Mouse (Mus musculus) intestine, postnatal 0 days (tissue): ENCODE results near the gene Chga. TPM values are rescaled to one million over a fixed set of nuclear protein-coding genes. Genes with fewer than 3 reads are reported as not detected.
A peak's percentile ranks its signal among the peaks of the same experiment; 100 is the strongest.

Experiments
- ATAC-seq: fragments of 200-750 bp; cut with Nextera tagmentation; 2 replicates; pipeline ENCODE4 v1.8.0; 2017; ENCODE audit warnings: mild to moderate bottlenecking, moderate TSS enrichment, moderate library complexity
- H3K27ac ChIP-seq: fragments of 300-500 bp; sonication (generic); 2 replicates; pipeline ENCODE4 v1.5.1; 2014; ENCODE audit warnings: mild to moderate bottlenecking, low read depth, low read length, moderate library complexity
- H3K27me3 ChIP-seq: fragments of 300-500 bp; sonication (generic); replicated peaks from 2 replicates; pipeline ENCODE4 v1.6.1; 2014; ENCODE audit warnings: low read length, mixed read lengths; ENCODE audit not compliant: control insufficient read depth, insufficient read depth
- H3K36me3 ChIP-seq: fragments of 300-500 bp; sonication (generic); 2 replicates; pipeline ENCODE4 v1.6.1; 2014; ENCODE audit warnings: mild to moderate bottlenecking, moderate library complexity; ENCODE audit not compliant: control insufficient read depth, insufficient read depth
- H3K4me1 ChIP-seq: fragments of 300-500 bp; sonication (generic); replicated peaks from 2 replicates; pipeline ENCODE4 v1.6.1; 2014; ENCODE audit warnings: antibody characterized with exemption, low read length, mixed read lengths; ENCODE audit not compliant: control insufficient read depth, insufficient read depth
- H3K4me2 ChIP-seq: fragments of 300-500 bp; sonication (generic); replicated peaks from 2 replicates; pipeline ENCODE4 v1.6.1; 2014; ENCODE audit warnings: low read depth, mild to moderate bottlenecking, moderate library complexity
- H3K4me3 ChIP-seq: fragments of 300-500 bp; sonication (generic); 2 replicates; pipeline ENCODE4 v1.5.1; 2014; ENCODE audit warnings: low read depth, low read length
- H3K9ac ChIP-seq: fragments of 300-500 bp; sonication (generic); 2 replicates; pipeline ENCODE4 v1.6.1; 2014; ENCODE audit warnings: mild to moderate bottlenecking, low read depth, low read length
- H3K9me3 ChIP-seq: fragments of 300-500 bp; sonication (generic); 2 replicates; pipeline ENCODE4 v1.6.1; 2016; ENCODE audit warnings: mixed run types; ENCODE audit not compliant: control insufficient read depth
- CTCF ChIP-seq: sonication (generic); IDR thresholded peaks from 2 replicates; pipeline ENCODE4 v1.5.1; 2016; ENCODE audit warnings: low read depth, mild to moderate bottlenecking, control low read depth, antibody characterized with exemption, moderate library complexity
- WGBS: fragments of 180-500 bp; shearing (Covaris S2); extraction: QIAGEN DNeasy Blood & Tissue Kit; methylation state at CpG from one replicate; pipeline ENCODE4 v1.1.7; 2014; 5-methylcytosine and 5-hydroxymethylcytosine counted together
- polyA plus RNA-seq: library from polyadenylated mRNA; unstranded; fragments of >200 nt; fragmentation: Nextera tagmentation; extraction: Ambion mirVana; gene quantifications from 2 replicates; pipeline ENCODE4 v1.2.1, GENCODE M21; 2015

Gene Chga
- polyA plus RNA-seq, 1 experiment from 2014 or later: 41.5 TPM

- no peaks in the 10 kb centered on the region for H3K4me1 ChIP-seq
- no peaks in the 10 kb centered on the region for H3K9me3 ChIP-seq
- no peak for TF ChIP-seq CTCF
- H3K27me3 ChIP-seq: no peaks in the 10 kb centered on the region
- no peak overlapping the region for H3K4me3 ChIP-seq
- 88% methylated on average over 8 of the region's 8 CpGs for WGBS
- no peak overlapping the region for H3K4me2 ChIP-seq
- H3K9ac ChIP-seq: no peak overlapping the region
- H3K27ac ChIP-seq: no peak overlapping the region
- H3K36me3 ChIP-seq: peaks cover 61% of the 10 kb centered on the region
- ATAC-seq: no peak
Measured at GRCm38 (mm10) chr12:102587106-102587505, 32.3 kb downstream of the Chga start.

GRCm38 (mm10) chr12:102590711-102591360 lies 36.1 kb downstream of the Chga start:
- Histone ChIP-seq H3K9ac (no peak overlapping the region), H3K9me3 (no peaks in the 10 kb centered on the region), H3K4me3 (no peak overlapping the region), H3K27me3 (no peaks in the 10 kb centered on the region), H3K36me3 (peaks cover 31% of the 10 kb centered on the region), H3K4me1 (0 out of 2 replicates have a peak, but pooled peaks cover 2% of the 10 kb centered on the region), H3K27ac (peak overlapping the region; percentile 74), H3K4me2 (no peak overlapping the region)
- ATAC-seq: peak; percentile 65; the same call in 1 of the 2 replicates
- TF ChIP-seq CTCF: no peak
- 67% methylated on average over 17 of the region's 17 CpGs for whole genome bisulfite sequencing

GRCm38 (mm10) chr12:102593699-102594098 lies 38.9 kb downstream of the Chga start:
- Histone ChIP-seq H3K9me3 (no peaks in the 10 kb centered on the region), H3K4me1 (peaks cover 12% of the 10 kb centered on the region; the same call in 1 of the 2 replicates), H3K27me3 (no peaks in the 10 kb centered on the region), H3K9ac (no peak overlapping the region), H3K4me3 (no peak overlapping the region), H3K36me3 (peaks cover 4% of the 10 kb centered on the region; the same call in 1 of the 2 replicates), H3K27ac (no peak overlapping the region), H3K4me2 (no peak overlapping the region)
- 54% methylated on average over 9 of the region's 9 CpGs for WGBS
- no peak for TF ChIP-seq CTCF
- ATAC-seq: no peak

- Histone ChIP-seq H3K9me3 (no peaks in the 10 kb centered on the region), H3K4me1 (peaks cover 12% of the 10 kb centered on the region; the same call in 1 of the 2 replicates), H3K27me3 (no peaks in the 10 kb centered on the region), H3K4me2 (no peak overlapping the region), H3K36me3 (peaks cover 4% of the 10 kb centered on the region; the same call in 1 of the 2 replicates), H3K9ac (no peak overlapping the region), H3K4me3 (no peak overlapping the region), H3K27ac (no peak overlapping the region)
- peak; percentile 33 for TF ChIP-seq CTCF
- ATAC-seq: no peak
- WGBS: 83% methylated on average over 9 of the region's 9 CpGs
Measured at GRCm38 (mm10) chr12:102594627-102595026, 39.9 kb downstream of the Chga start.

- WGBS: 66% methylated on average over 7 of the region's 7 CpGs
- ATAC-seq: 0 out of 2 replicates have a peak, but pooled peaks have one; percentile 14
- H3K27me3 ChIP-seq: no peaks in the 10 kb centered on the region
- no peaks in the 10 kb centered on the region for H3K9me3 ChIP-seq
- peaks cover 20% of the 10 kb centered on the region; the same call in 1 of the 2 replicates for H3K4me1 ChIP-seq
- H3K4me3 ChIP-seq: no peak overlapping the region
- peaks cover 4% of the 10 kb centered on the region; the same call in 1 of the 2 replicates for H3K36me3 ChIP-seq
- TF ChIP-seq CTCF: peak; percentile 75
- no peak overlapping the region for H3K9ac ChIP-seq
- no peak overlapping the region for H3K27ac ChIP-seq
- no peak overlapping the region for H3K4me2 ChIP-seq
Measured at GRCm38 (mm10) chr12:102596410-102596809, 41.6 kb downstream of the Chga start.

- 20% methylated on average over 4 of the region's 4 CpGs for WGBS
- H3K36me3 ChIP-seq: peaks cover 4% of the 10 kb centered on the region; the same call in 1 of the 2 replicates
- peak overlapping the region; percentile 35 for H3K27ac ChIP-seq
- H3K9ac ChIP-seq: no peak overlapping the region
- H3K4me3 ChIP-seq: no peak overlapping the region
- TF ChIP-seq CTCF: no peak
- peaks cover 28% of the 10 kb centered on the region; the same call in 1 of the 2 replicates for H3K4me1 ChIP-seq
- no peaks in the 10 kb centered on the region for H3K9me3 ChIP-seq
- H3K4me2 ChIP-seq: no peak overlapping the region
- no peak for ATAC-seq
- no peaks in the 10 kb centered on the region for H3K27me3 ChIP-seq
Measured at GRCm38 (mm10) chr12:102597466-102597865, 42.7 kb downstream of the Chga start.
